In genomic region chr10:60498538-60498937, GRCm38 (mm10) we compare ENCODE assay signal across 19 mouse cellular contexts.
DNase-seq lines count a peak whose midpoint lies in the region; ATAC-seq lines count a peak whose summit lies in the region.
"Had no signal": no experiment of that assay in that cellular context is flagged by ENCODE, and none has a peak within 500 bp of the region (broad histone marks: within the 10 kb centered on the region; RNA-seq: fewer than 3 reads in every experiment).

No protein-coding gene starts in this region.

- DNase-seq in hindbrain, embryonic 10.5 days (ENCODE audit: low spot score), result no peak
- no peak for DNase-seq in hindbrain, embryonic 11.5 days (ENCODE audit: low spot score)
- peak; percentile 30 for DNase-seq in adrenal gland, postnatal 10 days
- peak; percentile 21 for DNase-seq in embryo, embryonic 10 days (ENCODE audit: low spot score)
- DNase-seq in mesoderm, embryonic 11.5 days (ENCODE audit: low read depth, low spot score), result peak; percentile 53
- DNase-seq in left cerebral cortex, adult 9 months (ENCODE audit: low spot score in 2 of 2), result no peak
- no peak for DNase-seq in heart, adult 18-20 months
- DNase-seq: cerebellum, adult 2 months; kidney, adult 9 months; kidney, postnatal 36 days; layer of hippocampus, adult 9-11 months; lung, adult 2 months; right cerebral cortex, postnatal 4 days; thymus, adult 2 months had no signal

- no peak overlapping the region for H3K9ac ChIP-seq in hindbrain, embryonic 11.5 days (ENCODE audit: low read depth, low read length)
- H3K9ac ChIP-seq: heart, embryonic 15.5 days; hindbrain, embryonic 12.5 days; intestine, embryonic 15.5 days; liver, embryonic 12.5 days had no signal

- H3K36me3 ChIP-seq in hindbrain, embryonic 10.5 days, result no peaks in the 10 kb centered on the region
- no peaks in the 10 kb centered on the region for H3K36me3 ChIP-seq in hindbrain, embryonic 11.5 days (ENCODE audit: control insufficient read depth, insufficient read depth, low read length)
- H3K36me3 ChIP-seq: heart, embryonic 15.5 days; hindbrain, embryonic 12.5 days; intestine, embryonic 15.5 days; liver, embryonic 12.5 days had no signal

- peaks cover 7% of the 10 kb centered on the region; the same call in 1 of the 2 replicates for H3K27me3 ChIP-seq in hindbrain, embryonic 10.5 days (ENCODE audit: insufficient read depth, poor library complexity, severe bottlenecking)
- no peaks in the 10 kb centered on the region for H3K27me3 ChIP-seq in hindbrain, embryonic 11.5 days (ENCODE audit: control insufficient read depth, insufficient read depth, low read length)
- H3K27me3 ChIP-seq: heart, embryonic 15.5 days; intestine, embryonic 15.5 days had no signal

- H3K9me3 ChIP-seq in hindbrain, embryonic 10.5 days, result no peaks in the 10 kb centered on the region
- H3K9me3 ChIP-seq in hindbrain, embryonic 11.5 days (ENCODE audit: control insufficient read depth, low read length), result no peaks in the 10 kb centered on the region
- H3K9me3 ChIP-seq: heart, embryonic 15.5 days; intestine, embryonic 15.5 days; liver, embryonic 12.5 days; megakaryocyte, embryonic 14.5 days had no signal

- no peak overlapping the region for H3K4me2 ChIP-seq in hindbrain, embryonic 11.5 days (replicated peaks; ENCODE audit: low read depth, low read length)
- H3K4me2 ChIP-seq: heart, embryonic 15.5 days; hindbrain, embryonic 12.5 days; intestine, embryonic 15.5 days; liver, embryonic 12.5 days had no signal

- ATAC-seq in hindbrain, embryonic 11.5 days (ENCODE audit: low FRiP score), result no peak
- ATAC-seq: intestine, embryonic 15.5 days; liver, embryonic 12.5 days had no signal

- WGBS in hindbrain, embryonic 10.5 days, result 26% methylated on average over 4 of the region's 4 CpGs
- 31% methylated on average over 4 of the region's 4 CpGs for WGBS in hindbrain, embryonic 11.5 days

- peaks cover 17% of the 10 kb centered on the region for H3K4me1 ChIP-seq in hindbrain, embryonic 10.5 days (replicated peaks)
- H3K4me1 ChIP-seq in hindbrain, embryonic 11.5 days (replicated peaks; ENCODE audit: control insufficient read depth, insufficient read depth, low read length), result 0 out of 2 replicates have a peak, but pooled peaks cover 2% of the 10 kb centered on the region
- H3K4me1 ChIP-seq: heart, embryonic 15.5 days; intestine, embryonic 15.5 days; liver, embryonic 12.5 days; megakaryocyte, embryonic 14.5 days had no signal

- H3K4me3 ChIP-seq in hindbrain, embryonic 10.5 days, result no peak overlapping the region
- H3K4me3 ChIP-seq in hindbrain, embryonic 11.5 days (ENCODE audit: low read depth, low read length), result no peak overlapping the region
- H3K4me3 ChIP-seq: heart, embryonic 15.5 days; hindbrain, embryonic 12.5 days; intestine, embryonic 15.5 days; liver, embryonic 12.5 days; megakaryocyte, embryonic 14.5 days had no signal

- H3K27ac ChIP-seq in hindbrain, embryonic 10.5 days, result peak overlapping the region; percentile 29; the same call in 1 of the 2 replicates
- H3K27ac ChIP-seq in hindbrain, embryonic 11.5 days (ENCODE audit: low read depth, low read length), result no peak overlapping the region
- H3K27ac ChIP-seq: heart, embryonic 15.5 days; hindbrain, embryonic 12.5 days; intestine, embryonic 15.5 days; liver, embryonic 12.5 days had no signal

Comparison
In these comparisons a context has a peak if more than half of its experiments do, and no peak if none do; other contexts are left out.
1. DNase-seq: peak in adrenal gland, postnatal 10 days (single experiment), embryo, embryonic 10 days (single experiment) and mesoderm, embryonic 11.5 days (single experiment); none in hindbrain, embryonic 10.5 days (single experiment), hindbrain, embryonic 11.5 days (single experiment), left cerebral cortex, adult 9 months (0 of 2) and heart, adult 18-20 months (0 of 2).